Comparison of ENCODE assay signal across 17 mouse cellular contexts in the genomic region with DNA sequence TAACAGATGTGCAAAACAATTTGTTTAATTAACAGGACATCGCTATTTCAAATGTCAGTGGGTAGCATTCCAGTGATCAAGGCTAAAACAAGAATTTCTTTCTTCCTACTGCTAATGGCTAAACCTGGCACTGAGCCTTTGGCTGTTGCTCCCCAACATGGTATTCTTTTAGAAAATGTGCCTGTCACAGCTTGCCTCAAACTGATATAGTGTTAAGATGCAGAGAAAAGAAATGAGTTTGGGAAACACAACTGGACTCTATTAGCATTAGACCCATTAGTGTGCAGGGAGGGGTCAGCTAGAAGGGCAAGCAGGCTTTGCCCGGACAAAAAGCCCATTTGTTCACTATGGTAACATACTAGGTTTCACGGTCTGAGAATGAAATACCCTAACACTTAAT.
DNase-seq lines count a peak whose midpoint lies in the region; ATAC-seq and TF ChIP-seq lines count a peak whose summit lies in the region.
"Had no signal": no experiment of that assay in that cellular context is flagged by ENCODE, and none has a peak within 500 bp of the region (broad histone marks: within the 10 kb centered on the region; RNA-seq: fewer than 3 reads in every experiment).

No protein-coding gene starts in this region.

- peaks cover 11% of the 10 kb centered on the region; the same call in 1 of the 2 replicates for H3K4me1 ChIP-seq in hindbrain, embryonic 10.5 days (replicated peaks)
- H3K4me1 ChIP-seq in midbrain, postnatal 0 days (ENCODE audit: insufficient read depth, low read length) = no peaks in the 10 kb centered on the region
- H3K4me1 ChIP-seq: embryonic facial prominence, embryonic 13.5 days; liver, embryonic 12.5 days had no signal

- H3K4me2 ChIP-seq in midbrain, postnatal 0 days (ENCODE audit: low read depth, low read length, poor library complexity, severe bottlenecking) = no peak overlapping the region
- H3K4me2 ChIP-seq: embryonic facial prominence, embryonic 13.5 days; liver, embryonic 12.5 days had no signal

- WGBS in hindbrain, embryonic 10.5 days = 46% methylated on average over 3 of the region's 3 CpGs
- WGBS in midbrain, postnatal 0 days = 41% methylated on average over 3 of the region's 3 CpGs

- peak; percentile 7 for DNase-seq in left cerebral cortex, postnatal 4 days
- DNase-seq in left cerebral cortex, adult 11 months (ENCODE audit: low spot score) = no peak
- DNase-seq in embryo, embryonic 11 days = peak; percentile 36
- DNase-seq in hindbrain, embryonic 10.5 days (ENCODE audit: low spot score) = peak; percentile 3
- peak; percentile 49 for DNase-seq in midbrain, postnatal 0 days (ENCODE audit: low spot score)
- no peak for DNase-seq in adrenal gland, adult (ENCODE audit: inconsistent age in 2 of 2, low spot score in 1 of 2)
- DNase-seq in adrenal gland, adult 18-20 months (ENCODE audit: low spot score in 2 of 2) = no peak
- DNase-seq in spleen, postnatal 36 days (ENCODE audit: low spot score in 2 of 2) = no peak
- DNase-seq: B cell, adult 2 months; cerebellum, adult 18-20 months; heart, postnatal 14 days; kidney, postnatal 25 days; lung, postnatal 36 days had no signal

- no peak for TF ChIP-seq CTCF in midbrain, postnatal 0 days (IDR thresholded peaks at IDR 0.05)

- no peak overlapping the region for H3K4me3 ChIP-seq in hindbrain, embryonic 10.5 days
- no peak overlapping the region for H3K4me3 ChIP-seq in midbrain, postnatal 0 days (ENCODE audit: low read depth, low read length)
- H3K4me3 ChIP-seq: embryonic facial prominence, embryonic 13.5 days; left cerebral cortex, adult 2 months; liver, embryonic 12.5 days had no signal

- no peak overlapping the region for H3K9ac ChIP-seq in midbrain, postnatal 0 days (replicated peaks; ENCODE audit: low read length, poor library complexity, severe bottlenecking)
- H3K9ac ChIP-seq: embryonic facial prominence, embryonic 13.5 days; liver, embryonic 12.5 days had no signal

- H3K36me3 ChIP-seq in hindbrain, embryonic 10.5 days = no peaks in the 10 kb centered on the region
- no peaks in the 10 kb centered on the region for H3K36me3 ChIP-seq in midbrain, postnatal 0 days (ENCODE audit: insufficient read depth, low read length)
- H3K36me3 ChIP-seq: embryonic facial prominence, embryonic 13.5 days; liver, embryonic 12.5 days had no signal

- H3K27ac ChIP-seq in hindbrain, embryonic 10.5 days = no peak overlapping the region
- no peak overlapping the region for H3K27ac ChIP-seq in midbrain, postnatal 0 days (ENCODE audit: low read depth, low read length)
- H3K27ac ChIP-seq: embryonic facial prominence, embryonic 13.5 days; left cerebral cortex, adult 2 months; liver, embryonic 12.5 days had no signal

- no peaks in the 10 kb centered on the region for H3K27me3 ChIP-seq in hindbrain, embryonic 10.5 days (ENCODE audit: insufficient read depth, poor library complexity, severe bottlenecking)
- no peaks in the 10 kb centered on the region for H3K27me3 ChIP-seq in midbrain, postnatal 0 days (ENCODE audit: insufficient read depth, low read length)
- H3K27me3 ChIP-seq: embryonic facial prominence, embryonic 13.5 days; liver, embryonic 12.5 days had no signal

- H3K9me3 ChIP-seq in hindbrain, embryonic 10.5 days = no peaks in the 10 kb centered on the region
- H3K9me3 ChIP-seq in midbrain, postnatal 0 days (ENCODE audit: low read length) = no peaks in the 10 kb centered on the region
- H3K9me3 ChIP-seq: embryonic facial prominence, embryonic 13.5 days; liver, embryonic 12.5 days had no signal

- intact Hi-C loops in left cerebral cortex, postnatal 4 days (cut with DNase I) = no loop called here

- no peak for ATAC-seq in midbrain, postnatal 0 days (ENCODE audit: low FRiP score)
- ATAC-seq: intestine, postnatal 0 days; liver, embryonic 12.5 days had no signal

Comparison
In these comparisons a context has a peak if more than half of its experiments do, and no peak if none do; other contexts are left out.
1. DNase-seq: peak in left cerebral cortex, postnatal 4 days (single experiment), embryo, embryonic 11 days (single experiment), hindbrain, embryonic 10.5 days (single experiment) and midbrain, postnatal 0 days (single experiment); none in left cerebral cortex, adult 11 months (single experiment), adrenal gland, adult (0 of 2), adrenal gland, adult 18-20 months (0 of 2) and spleen, postnatal 36 days (0 of 2).